Mouse (Mus musculus) brown adipose tissue, adult 24 weeks (tissue): ENCODE results near the gene Olig2. TPM values are rescaled to one million over a fixed set of nuclear protein-coding genes. Genes with fewer than 3 reads are reported as not detected.

ENCODE experiments used
- polyA plus RNA-seq: library from polyadenylated mRNA; stranded (reverse); fragments of >200 nt; gene quantifications from 2 replicates; pipeline ENCODE4 v1.2.4, GENCODE M21; 2012; ENCODE audit not compliant: missing spikeins, insufficient read depth, insufficient read length

The Olig2 gene
- polyA plus RNA-seq, 1 experiment, result not detected

Other genes starting within 250 kb of the Olig2 start
- gene Synj1, start 214.1 kb upstream of the Olig2 start, polyA plus RNA-seq, result 9.6 and 11.7 TPM in 2 replicates
- gene Paxbp1, start 180.9 kb upstream of the Olig2 start, polyA plus RNA-seq, result 13.5 and 24.4 TPM in 2 replicates
- gene 4932438H23Rik, start 130.3 kb upstream of the Olig2 start, polyA plus RNA-seq, result not detected in 2 replicates
- 0.63 and 2.3 TPM in 2 replicates for gene Olig1, start 44.3 kb downstream of the Olig2 start, polyA plus RNA-seq
- 147 and 149 TPM in 2 replicates for gene Ifnar2, start 147.3 kb downstream of the Olig2 start, polyA plus RNA-seq
- 13.8 TPM in 1 of 2 replicates, not detected in the other for gene Gm21970, start 166.3 kb downstream of the Olig2 start, polyA plus RNA-seq
- 29.5 and 44.8 TPM in 2 replicates for gene Il10rb, start 180.7 kb downstream of the Olig2 start, polyA plus RNA-seq